Mouse (Mus musculus) liver, postnatal 0 days (tissue): ENCODE measurements around the gene Syn3.

Experiments
- CTCF ChIP-seq: sonication (generic); IDR thresholded peaks from 2 replicates; pipeline ENCODE4 v1.5.1; 2016; ENCODE audit warnings: antibody characterized with exemption, low read depth
- EP300 ChIP-seq: IDR thresholded peaks from 2 replicates; pipeline ENCODE4 v1.6.1; 2016; ENCODE audit warnings: antibody characterized with exemption, low read depth, mild to moderate bottlenecking

DNA sequence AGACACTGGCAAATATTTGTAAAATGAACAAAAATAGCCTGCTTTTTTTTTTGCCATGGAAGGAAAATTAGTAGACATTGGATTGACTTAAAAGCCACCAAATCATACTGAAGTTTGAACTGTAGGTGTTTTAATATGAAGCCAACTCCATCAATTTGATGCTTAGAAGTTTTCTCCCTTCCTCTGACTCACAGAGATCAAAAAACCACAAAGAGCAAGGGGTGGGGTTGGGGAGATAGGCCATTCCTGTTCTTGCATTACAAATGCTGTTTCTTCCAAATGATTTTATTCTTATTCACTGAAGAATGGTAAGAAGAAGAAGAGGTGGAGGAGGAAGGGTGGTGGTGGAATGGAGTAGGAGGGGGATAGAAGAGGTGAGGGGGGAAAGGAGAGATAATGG is 52.0 kb downstream of the Syn3 start:
- TF ChIP-seq CTCF (no peak), EP300 (no peak)
